Mouse (Mus musculus) stomach, embryonic 16.5 days (tissue): ENCODE results near the gene Plekha3. TPM values are rescaled to one million over a fixed set of nuclear protein-coding genes. Genes with fewer than 3 reads are reported as not detected.

Source experiments
- ATAC-seq: fragments of 200-750 bp; cut with Nextera tagmentation; 2 replicates; pipeline ENCODE4 v1.8.0; 2017; ENCODE audit warnings: moderate number of reproducible peaks, moderate TSS enrichment; ENCODE audit not compliant: insufficient read depth, low FRiP score
- H3K27ac ChIP-seq: fragments of 300-500 bp; sonication (generic); 2 replicates; pipeline ENCODE4 v1.5.1; 2014; ENCODE audit warnings: low read length
- H3K27me3 ChIP-seq: fragments of 300-500 bp; sonication (generic); 2 replicates; pipeline ENCODE4 v1.6.1; 2014; ENCODE audit warnings: low read length, control low read depth, mixed read lengths; ENCODE audit not compliant: control insufficient read depth, insufficient read depth
- H3K36me3 ChIP-seq: fragments of 300-500 bp; sonication (generic); 2 replicates; pipeline ENCODE4 v1.6.1; 2014; ENCODE audit warnings: low read length; ENCODE audit not compliant: control insufficient read depth, insufficient read depth
- H3K4me1 ChIP-seq: fragments of 300-500 bp; sonication (generic); 2 replicates; pipeline ENCODE4 v1.6.1; 2014; ENCODE audit warnings: low read length, control low read depth, mixed read lengths; ENCODE audit not compliant: control insufficient read depth, insufficient read depth
- H3K4me2 ChIP-seq: fragments of 300-500 bp; sonication (generic); 2 replicates; pipeline ENCODE4 v1.6.1; 2014; ENCODE audit warnings: low read depth, low read length, mixed read lengths
- H3K4me3 ChIP-seq: fragments of 300-500 bp; sonication (generic); replicated peaks from 2 replicates; pipeline ENCODE4 v1.5.1; 2014; ENCODE audit warnings: mild to moderate bottlenecking, low read length
- H3K9ac ChIP-seq: fragments of 300-500 bp; sonication (generic); 2 replicates; pipeline ENCODE4 v1.6.1; 2014; ENCODE audit warnings: low read length
- H3K9me3 ChIP-seq: fragments of 300-500 bp; sonication (generic); replicated peaks from 2 replicates; pipeline ENCODE4 v1.6.1; 2016; ENCODE audit warnings: low read length, control low read depth; ENCODE audit not compliant: control insufficient read depth
- WGBS: fragments of 180-500 bp; shearing (Covaris S2); extraction: QIAGEN DNeasy Blood & Tissue Kit; methylation state at CpG from one replicate; pipeline ENCODE4 v1.1.7; 2014; 5-methylcytosine and 5-hydroxymethylcytosine counted together
- polyA plus RNA-seq: library from polyadenylated mRNA; unstranded; fragments of >200 nt; fragmentation: Nextera tagmentation; extraction: Ambion mirVana; gene quantifications from 2 replicates; pipeline ENCODE4 v1.2.1, GENCODE M21; 2015

Gene Plekha3
- polyA plus RNA-seq, 1 experiment from 2014 or later = 3.4 TPM

DNA sequence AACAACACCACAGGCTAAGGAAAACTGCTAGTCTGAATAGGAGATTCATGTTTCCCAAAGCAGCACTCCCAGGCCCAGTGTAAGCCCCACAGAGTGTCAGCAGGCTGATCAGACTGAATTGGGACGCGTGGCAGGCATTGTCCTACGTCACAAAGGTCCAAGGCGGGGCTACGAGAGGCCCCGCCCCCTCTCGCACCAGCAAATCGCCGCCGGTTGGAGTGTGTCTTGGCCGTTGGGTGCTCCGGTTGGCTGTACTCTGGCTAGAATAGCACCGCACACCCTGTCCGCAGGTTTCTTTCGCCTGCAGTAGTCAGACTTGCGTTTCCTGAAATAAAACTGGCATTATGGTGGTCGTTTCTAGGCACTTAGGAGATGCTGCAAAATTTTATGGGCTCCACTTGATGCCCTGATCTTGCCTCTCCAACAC lies 2.1 kb upstream of the Plekha3 start, which contains the start of gene Fkbp7:
TSS of gene Fkbp7 (minus strand) at position 151 of the 427 bp plus-strand sequence.
- Histone ChIP-seq H3K4me1 (peaks cover 11% of the 10 kb centered on the region), H3K9ac (peak within 1 kb of the TSS; percentile 85), H3K27me3 (no peaks in the 10 kb centered on the region), H3K4me3 (peak within 1 kb of the TSS; percentile 63), H3K9me3 (no peaks in the 10 kb centered on the region), H3K36me3 (no peaks in the 10 kb centered on the region), H3K4me2 (peak within 1 kb of the TSS; percentile 79), H3K27ac (peak within 1 kb of the TSS; percentile 92)
- ATAC-seq = peak; percentile 92
- WGBS = under 1% methylated on average over 17 of the region's 17 CpGs

DNA sequence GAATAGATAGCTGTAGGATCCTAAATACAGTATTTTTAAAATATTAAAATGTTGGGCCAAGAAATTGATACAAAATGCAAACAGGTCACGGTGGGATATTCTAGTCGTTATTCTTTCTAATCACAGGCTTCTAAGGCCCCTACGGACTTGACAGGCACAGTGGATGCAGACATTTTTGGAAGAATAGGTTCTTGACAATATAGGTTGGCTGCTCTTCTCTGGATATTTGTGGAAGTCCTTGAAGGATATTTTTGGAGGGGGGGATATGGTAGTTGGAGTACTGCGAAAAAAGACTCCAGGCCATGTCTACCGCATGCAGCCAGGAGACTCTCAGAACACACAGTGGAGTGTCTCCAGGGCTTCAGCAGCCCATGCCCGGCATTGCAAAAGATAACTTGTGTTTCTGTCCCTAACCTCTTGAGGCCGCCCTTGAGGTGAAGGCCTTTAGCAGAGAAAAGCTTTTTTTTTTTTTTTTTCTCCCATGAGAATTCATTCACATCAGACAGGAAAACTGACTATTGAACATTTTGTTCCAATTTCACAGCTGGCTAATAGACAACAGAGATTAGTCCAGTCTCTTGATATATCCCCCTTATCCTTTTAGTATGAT lies 1.5 kb upstream of the Plekha3 start:
- WGBS = 44% methylated on average over 7 of the region's 7 CpGs

DNA sequence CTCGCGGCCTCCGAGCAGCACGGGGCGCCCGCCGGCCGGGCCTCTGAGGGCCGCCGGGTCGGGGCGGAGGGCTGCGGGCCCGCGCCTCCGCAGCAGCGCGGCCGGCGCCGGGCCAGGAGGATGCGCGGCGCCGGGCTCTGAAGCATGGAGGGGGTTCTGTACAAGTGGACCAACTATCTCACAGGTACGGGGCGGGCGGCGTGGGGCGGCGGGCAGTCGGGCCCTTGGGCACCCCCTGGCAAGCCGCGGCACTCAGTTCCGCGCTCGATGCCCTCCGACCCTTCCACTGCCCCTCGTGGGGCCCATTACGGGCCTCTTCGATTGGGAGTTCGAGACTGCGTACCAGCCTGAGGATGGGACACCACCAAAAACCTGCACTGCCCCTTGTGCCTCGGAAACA lies 370 bp downstream of the Plekha3 start:
- Histone ChIP-seq H3K36me3 (no peaks in the 10 kb centered on the region), H3K9me3 (no peaks in the 10 kb centered on the region), H3K4me2 (peak overlapping the region; percentile 73), H3K9ac (peak overlapping the region; percentile 95), H3K27ac (peak overlapping the region; percentile 79), H3K27me3 (no peaks in the 10 kb centered on the region), H3K4me1 (peaks cover 11% of the 10 kb centered on the region), H3K4me3 (peak overlapping the region; percentile 89)
- ATAC-seq = peak; percentile 17; the same call in 1 of the 2 replicates
- 1% methylated on average over 42 of the region's 44 CpGs for WGBS

More for the DNA sequence above, 1.5 kb upstream of the Plekha3 start:
- Histone ChIP-seq H3K4me2 (peak overlapping the region; percentile 79), H3K4me1 (peaks cover 11% of the 10 kb centered on the region), H3K9ac (peak overlapping the region; percentile 85; the same call in 1 of the 2 replicates), H3K27me3 (no peaks in the 10 kb centered on the region), H3K27ac (peak overlapping the region; percentile 92), H3K9me3 (no peaks in the 10 kb centered on the region), H3K4me3 (peak overlapping the region; percentile 63), H3K36me3 (no peaks in the 10 kb centered on the region)
- ATAC-seq = no peak

DNA sequence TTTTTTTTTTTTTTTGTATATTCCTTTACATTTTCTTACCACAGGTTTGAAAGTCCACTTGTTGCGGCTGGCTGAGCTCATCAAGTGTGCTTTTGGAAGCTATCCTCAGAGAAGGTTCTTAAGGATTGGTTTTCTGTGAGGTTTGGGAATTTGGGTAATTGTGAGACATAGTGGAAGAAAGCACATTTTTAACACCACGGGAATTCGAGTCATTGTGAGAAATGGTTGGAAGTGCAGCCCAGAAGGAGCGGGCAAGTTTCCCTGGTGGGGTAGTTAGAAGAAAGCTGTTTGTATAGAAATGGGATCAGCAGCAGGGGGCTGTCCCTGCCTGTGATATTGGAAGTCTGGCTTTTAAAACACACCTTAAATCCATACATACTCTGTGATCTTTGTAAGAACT lies 868 bp downstream of the Plekha3 start:
- Histone ChIP-seq H3K4me3 (peak overlapping the region; percentile 89), H3K36me3 (no peaks in the 10 kb centered on the region), H3K27ac (no peak overlapping the region), H3K4me1 (peaks cover 11% of the 10 kb centered on the region), H3K4me2 (peak overlapping the region; percentile 73), H3K27me3 (no peaks in the 10 kb centered on the region), H3K9ac (peak overlapping the region; percentile 95), H3K9me3 (no peaks in the 10 kb centered on the region)
- WGBS = 10% methylated on average over 4 of the region's 4 CpGs
- no peak for ATAC-seq

DNA sequence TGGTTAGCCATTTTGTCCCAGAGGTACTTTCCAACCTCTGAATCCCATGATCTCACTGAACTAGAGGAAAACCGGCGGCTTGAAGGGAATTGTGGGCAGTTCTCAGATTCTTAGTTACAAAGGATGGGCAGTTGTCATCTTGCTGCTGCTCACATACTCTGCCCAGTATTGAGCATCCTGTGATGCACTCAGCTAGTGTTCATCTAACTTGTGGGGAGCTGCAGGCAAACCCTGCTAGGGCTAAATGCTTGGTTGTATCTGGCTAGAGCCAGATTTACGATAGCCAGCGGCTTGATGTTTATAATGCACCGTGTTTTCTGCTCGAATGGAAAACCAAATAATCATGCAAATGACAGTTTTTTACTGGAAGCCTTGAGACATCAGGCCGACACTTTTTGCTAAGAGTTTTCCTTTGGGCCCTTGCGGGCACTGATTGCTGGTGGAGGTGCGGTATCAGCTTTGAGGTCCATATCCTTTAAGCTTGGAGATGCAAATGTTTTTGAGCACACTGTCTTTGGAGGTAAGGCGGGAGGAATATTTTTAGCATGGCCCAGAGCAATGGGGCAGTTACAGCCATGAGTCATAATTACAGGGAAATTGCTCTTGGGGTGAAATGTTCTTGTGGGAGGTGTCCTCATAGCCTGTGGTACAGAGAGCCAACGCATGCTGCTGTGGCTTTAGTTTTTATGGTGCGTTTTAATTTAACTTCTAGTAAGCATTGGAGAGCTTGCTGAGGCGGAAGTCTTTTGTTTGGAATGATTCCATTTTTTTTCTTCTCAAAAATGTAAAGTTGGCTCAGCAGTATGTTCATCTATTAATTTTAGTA lies 1.5 kb downstream of the Plekha3 start:
- WGBS = 56% methylated on average over 13 of the region's 13 CpGs
- peak overlapping the region; percentile 89; the same call in 1 of the 2 replicates for H3K4me3 ChIP-seq
- no peak overlapping the region for H3K27ac ChIP-seq
- H3K4me2 ChIP-seq = peak overlapping the region; percentile 73
- no peaks in the 10 kb centered on the region for H3K9me3 ChIP-seq
- H3K27me3 ChIP-seq = no peaks in the 10 kb centered on the region
- no peaks in the 10 kb centered on the region for H3K36me3 ChIP-seq
- peaks cover 11% of the 10 kb centered on the region for H3K4me1 ChIP-seq
- H3K9ac ChIP-seq = peak overlapping the region; percentile 95; the same call in 1 of the 2 replicates
- no peak for ATAC-seq

DNA sequence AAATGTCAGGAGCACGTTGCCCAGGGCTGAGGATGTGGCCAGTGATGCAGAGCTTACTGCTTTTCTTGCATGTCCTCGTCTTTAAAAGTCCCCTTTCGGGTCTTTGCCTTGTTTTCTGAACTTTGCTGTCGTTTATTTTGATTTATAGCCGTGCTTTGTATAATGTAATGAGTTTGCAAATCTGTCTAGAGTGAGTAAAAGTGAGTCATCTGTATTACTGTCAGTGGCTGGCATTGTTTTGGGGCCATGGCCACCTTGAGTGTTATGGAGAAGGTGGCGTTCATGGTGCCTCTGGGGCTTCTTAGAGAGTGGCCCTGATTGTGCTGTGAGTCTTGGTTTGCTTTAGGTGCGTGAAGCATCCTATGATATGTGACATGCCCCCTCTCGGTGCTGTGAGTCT lies 7.2 kb downstream of the Plekha3 start:
- H3K27ac ChIP-seq = no peak overlapping the region
- 86% methylated on average over 8 of the region's 8 CpGs for WGBS

DNA sequence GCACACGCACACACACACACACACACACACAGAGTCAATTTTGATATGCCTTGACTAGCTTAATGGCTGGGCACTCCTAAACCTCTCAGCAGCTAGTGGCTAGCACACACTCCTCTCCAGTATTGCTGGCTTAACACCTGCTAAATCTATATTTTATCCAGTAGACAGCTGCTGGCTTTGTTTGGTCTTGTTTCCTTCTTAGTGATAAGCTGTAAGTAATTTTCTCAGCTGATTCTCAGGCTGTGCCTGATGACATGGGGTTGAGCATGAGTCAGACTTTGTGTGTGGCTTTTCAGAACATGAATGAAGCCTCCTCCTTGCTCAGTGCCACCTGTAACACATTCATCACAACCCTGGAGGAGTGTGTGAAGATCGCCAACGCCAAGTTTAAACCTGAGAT lies 11.9 kb downstream of the Plekha3 start:
- Histone ChIP-seq H3K4me2 (no peak overlapping the region), H3K9me3 (no peaks in the 10 kb centered on the region), H3K27ac (no peak overlapping the region), H3K27me3 (no peaks in the 10 kb centered on the region), H3K9ac (no peak overlapping the region), H3K4me1 (no peaks in the 10 kb centered on the region), H3K36me3 (peaks cover 15% of the 10 kb centered on the region; the same call in 1 of the 2 replicates), H3K4me3 (no peak overlapping the region)
- 68% methylated on average over 3 of the region's 3 CpGs for WGBS
- peak; percentile 68; the same call in 1 of the 2 replicates for ATAC-seq

More for the DNA sequence above, 7.2 kb downstream of the Plekha3 start:
- H3K9me3 ChIP-seq = no peaks in the 10 kb centered on the region
- no peaks in the 10 kb centered on the region for H3K4me1 ChIP-seq
- no peak overlapping the region for H3K9ac ChIP-seq
- no peak for ATAC-seq
- no peak overlapping the region for H3K4me2 ChIP-seq
- H3K4me3 ChIP-seq = no peak overlapping the region
- H3K27me3 ChIP-seq = no peaks in the 10 kb centered on the region
- peaks cover 12% of the 10 kb centered on the region; the same call in 1 of the 2 replicates for H3K36me3 ChIP-seq

DNA sequence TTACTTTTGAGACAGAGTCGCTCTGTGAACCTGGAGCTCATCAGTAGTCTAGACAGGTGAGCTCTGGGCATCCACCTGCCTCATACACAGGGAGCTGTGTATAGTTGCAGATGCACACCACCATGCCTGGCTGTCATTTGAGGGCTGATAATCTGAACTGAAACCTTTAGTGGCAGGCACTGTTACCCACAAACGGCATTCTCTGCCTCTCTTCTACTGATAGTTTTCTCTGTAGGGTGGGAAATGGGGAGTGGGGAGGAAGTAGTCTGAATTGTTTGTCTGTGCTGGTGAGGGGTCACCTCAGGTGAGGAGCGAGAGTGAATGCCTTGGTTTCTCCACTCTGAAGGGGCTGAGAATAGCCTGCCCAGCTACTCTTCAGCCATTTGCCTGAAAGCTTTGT lies 12.5 kb downstream of the Plekha3 start:
- no peaks in the 10 kb centered on the region for H3K27me3 ChIP-seq
- no peaks in the 10 kb centered on the region for H3K9me3 ChIP-seq
- 70% methylated on average over 3 of the region's 3 CpGs for WGBS
- no peak for ATAC-seq
- no peak overlapping the region for H3K27ac ChIP-seq
- H3K4me2 ChIP-seq = no peak overlapping the region
- H3K4me3 ChIP-seq = no peak overlapping the region
- no peaks in the 10 kb centered on the region for H3K4me1 ChIP-seq
- H3K9ac ChIP-seq = no peak overlapping the region
- H3K36me3 ChIP-seq = peaks cover 15% of the 10 kb centered on the region; the same call in 1 of the 2 replicates

DNA sequence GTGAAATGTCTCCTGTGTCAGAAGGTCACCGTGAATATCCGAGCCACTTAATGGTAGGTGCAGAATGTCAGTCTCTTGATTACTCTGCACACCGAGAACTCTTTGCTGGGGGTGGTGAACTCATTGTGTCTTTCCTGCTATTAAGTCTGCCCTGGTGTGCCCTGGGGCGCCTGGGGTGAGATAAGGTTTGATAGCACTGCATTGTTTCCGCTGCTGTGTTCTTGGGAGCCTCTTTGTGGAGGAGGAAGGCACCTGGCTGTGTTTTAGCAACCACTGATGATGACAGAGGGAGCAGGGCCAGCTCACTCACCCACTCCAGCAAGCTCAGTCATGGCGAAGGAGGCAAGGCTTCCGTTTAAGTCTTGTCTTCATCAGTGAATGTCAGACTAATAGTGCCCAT lies 13.1 kb downstream of the Plekha3 start:
- Histone ChIP-seq H3K4me2 (no peak overlapping the region), H3K4me3 (no peak overlapping the region), H3K36me3 (peaks cover 15% of the 10 kb centered on the region; the same call in 1 of the 2 replicates), H3K27me3 (no peaks in the 10 kb centered on the region), H3K9me3 (no peaks in the 10 kb centered on the region), H3K4me1 (no peaks in the 10 kb centered on the region), H3K9ac (no peak overlapping the region), H3K27ac (no peak overlapping the region)
- ATAC-seq = no peak
- WGBS = 55% methylated on average over 7 of the region's 7 CpGs
